In the genomic region with DNA sequence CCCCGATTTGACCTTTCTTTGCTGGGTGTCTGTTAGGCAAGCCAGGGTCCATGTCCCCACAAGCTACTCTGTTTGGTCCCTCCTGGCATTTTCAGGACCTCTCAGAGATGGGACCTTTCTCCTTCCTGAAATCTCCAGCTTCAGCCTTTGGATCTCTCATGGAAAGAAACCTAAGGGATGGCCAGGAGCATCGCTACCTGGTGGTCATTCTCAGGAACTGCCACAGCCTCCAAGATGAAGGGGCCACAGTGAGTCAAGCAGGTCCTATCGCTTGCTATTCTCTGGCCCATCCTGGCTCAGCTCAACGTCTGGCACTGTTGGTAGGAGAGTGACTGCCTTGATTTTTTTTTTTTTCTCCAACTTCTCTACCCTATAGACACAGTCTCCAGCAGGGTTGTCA, we compare ENCODE assay signal across 24 mouse cellular contexts.
DNase-seq lines count a peak whose midpoint lies in the region; ATAC-seq and TF ChIP-seq lines count a peak whose summit lies in the region.
"Had no signal": no experiment of that assay in that cellular context is flagged by ENCODE, and none has a peak within 500 bp of the region (broad histone marks: within the 10 kb centered on the region; RNA-seq: fewer than 3 reads in every experiment).

No protein-coding gene starts in this region.

- no peak for ATAC-seq in intestine, postnatal 0 days
- ATAC-seq in intestine, embryonic 15.5 days: no peak
- ATAC-seq in lung, embryonic 14.5 days (ENCODE audit: insufficient read depth): no peak
- no peak for ATAC-seq in neural tube, embryonic 15.5 days (ENCODE audit: low FRiP score)
- ATAC-seq: forebrain, embryonic 15.5 days had no signal

- WGBS in intestine, postnatal 0 days: 38% methylated on average over 4 of the region's 4 CpGs
- WGBS in intestine, embryonic 15.5 days: 46% methylated on average over 4 of the region's 4 CpGs
- WGBS in lung, embryonic 14.5 days: 37% methylated on average over 4 of the region's 4 CpGs
- 56% methylated on average over 4 of the region's 4 CpGs for WGBS in neural tube, embryonic 15.5 days

- no peak overlapping the region for H3K9ac ChIP-seq in intestine, postnatal 0 days (ENCODE audit: low read depth, low read length)
- no peak overlapping the region for H3K9ac ChIP-seq in intestine, embryonic 15.5 days
- no peak overlapping the region for H3K9ac ChIP-seq in lung, embryonic 14.5 days
- no peak overlapping the region for H3K9ac ChIP-seq in neural tube, embryonic 15.5 days (replicated peaks)
- H3K9ac ChIP-seq: embryonic facial prominence, embryonic 15.5 days; forebrain, embryonic 15.5 days; neural tube, embryonic 13.5 days had no signal

- no peak overlapping the region for H3K27ac ChIP-seq in intestine, postnatal 0 days (ENCODE audit: low read depth, low read length)
- no peak overlapping the region for H3K27ac ChIP-seq in intestine, embryonic 15.5 days
- H3K27ac ChIP-seq in lung, embryonic 14.5 days (ENCODE audit: low read depth): no peak overlapping the region
- H3K27ac ChIP-seq in neural tube, embryonic 15.5 days (replicated peaks): no peak overlapping the region
- H3K27ac ChIP-seq: embryonic facial prominence, embryonic 15.5 days; forebrain, embryonic 15.5 days; neural tube, embryonic 13.5 days had no signal

- TF ChIP-seq CTCF in intestine, postnatal 0 days (IDR thresholded peaks at IDR 0.05; ENCODE audit: low read depth): peak; percentile 43
- TF ChIP-seq CTCF in lung, embryonic 14.5 days (IDR thresholded peaks at IDR 0.05; ENCODE audit: low read depth): peak; percentile 31

- no peaks in the 10 kb centered on the region for H3K9me3 ChIP-seq in intestine, postnatal 0 days (ENCODE audit: control insufficient read depth)
- no peaks in the 10 kb centered on the region for H3K9me3 ChIP-seq in intestine, embryonic 15.5 days
- H3K9me3 ChIP-seq in lung, embryonic 14.5 days (ENCODE audit: low read depth, low read length): no peaks in the 10 kb centered on the region
- H3K9me3 ChIP-seq in neural tube, embryonic 15.5 days (replicated peaks): no peaks in the 10 kb centered on the region
- H3K9me3 ChIP-seq: embryonic facial prominence, embryonic 15.5 days; forebrain, embryonic 15.5 days; megakaryocyte, embryonic 14.5 days; neural tube, embryonic 13.5 days had no signal

- peak; percentile 6 for DNase-seq in lung, embryonic 14.5 days
- DNase-seq in lung, postnatal 10 days: no peak
- DNase-seq in R1 (ENCODE audit: low read depth, low spot score): peak; percentile 25
- no peak for DNase-seq in frontal cortex, postnatal 25 days (ENCODE audit: low spot score in 2 of 2)
- DNase-seq: adrenal gland, adult 2 months; cerebellum, adult 18-20 months; cerebellum, postnatal 14 days; gastrocnemius, postnatal 14 days; heart, postnatal 10 days; kidney, adult 2 months; kidney, postnatal 10 days; layer of hippocampus, postnatal 36 days; lung, postnatal 36 days; midbrain, embryonic 14.5 days; thymus, postnatal 14 days had no signal

- H3K36me3 ChIP-seq in intestine, postnatal 0 days (ENCODE audit: control insufficient read depth, insufficient read depth): no peaks in the 10 kb centered on the region
- H3K36me3 ChIP-seq in intestine, embryonic 15.5 days: no peaks in the 10 kb centered on the region
- no peaks in the 10 kb centered on the region for H3K36me3 ChIP-seq in lung, embryonic 14.5 days (ENCODE audit: insufficient read depth)
- H3K36me3 ChIP-seq in neural tube, embryonic 15.5 days: no peaks in the 10 kb centered on the region
- H3K36me3 ChIP-seq: embryonic facial prominence, embryonic 15.5 days; forebrain, embryonic 15.5 days; neural tube, embryonic 13.5 days had no signal

- H3K4me3 ChIP-seq in intestine, postnatal 0 days (ENCODE audit: low read depth, low read length): no peak overlapping the region
- no peak overlapping the region for H3K4me3 ChIP-seq in intestine, embryonic 15.5 days (replicated peaks)
- no peak overlapping the region for H3K4me3 ChIP-seq in lung, embryonic 14.5 days (ENCODE audit: low read depth, low read length)
- H3K4me3 ChIP-seq in neural tube, embryonic 15.5 days (replicated peaks): no peak overlapping the region
- H3K4me3 ChIP-seq: embryonic facial prominence, embryonic 15.5 days; forebrain, embryonic 15.5 days; megakaryocyte, embryonic 14.5 days; myocyte; neural tube, embryonic 13.5 days had no signal

- H3K4me2 ChIP-seq in intestine, postnatal 0 days (replicated peaks; ENCODE audit: low read depth): no peak overlapping the region
- H3K4me2 ChIP-seq in intestine, embryonic 15.5 days (replicated peaks): no peak overlapping the region
- no peak overlapping the region for H3K4me2 ChIP-seq in lung, embryonic 14.5 days
- no peak overlapping the region for H3K4me2 ChIP-seq in neural tube, embryonic 15.5 days
- H3K4me2 ChIP-seq: embryonic facial prominence, embryonic 15.5 days; forebrain, embryonic 15.5 days; heart, embryonic 11.5 days; neural tube, embryonic 13.5 days had no signal

- no peaks in the 10 kb centered on the region for H3K27me3 ChIP-seq in intestine, postnatal 0 days (replicated peaks; ENCODE audit: control insufficient read depth, insufficient read depth, low read length)
- H3K27me3 ChIP-seq in intestine, embryonic 15.5 days (replicated peaks): no peaks in the 10 kb centered on the region
- H3K27me3 ChIP-seq in lung, embryonic 14.5 days (ENCODE audit: insufficient read depth, low read length): no peaks in the 10 kb centered on the region
- no peaks in the 10 kb centered on the region for H3K27me3 ChIP-seq in neural tube, embryonic 15.5 days (replicated peaks)
- H3K27me3 ChIP-seq: embryonic facial prominence, embryonic 15.5 days; forebrain, embryonic 15.5 days; megakaryocyte, embryonic 14.5 days; neural tube, embryonic 13.5 days had no signal

- H3K4me1 ChIP-seq in intestine, postnatal 0 days (replicated peaks; ENCODE audit: control insufficient read depth, insufficient read depth, low read length): no peaks in the 10 kb centered on the region
- H3K4me1 ChIP-seq in intestine, embryonic 15.5 days (replicated peaks): no peaks in the 10 kb centered on the region
- no peaks in the 10 kb centered on the region for H3K4me1 ChIP-seq in lung, embryonic 14.5 days (ENCODE audit: insufficient read depth)
- H3K4me1 ChIP-seq in neural tube, embryonic 15.5 days: no peaks in the 10 kb centered on the region
- H3K4me1 ChIP-seq: embryonic facial prominence, embryonic 15.5 days; forebrain, embryonic 15.5 days; megakaryocyte, embryonic 14.5 days; neural tube, embryonic 13.5 days had no signal

Comparison
In these comparisons a context has a peak if more than half of its experiments do, and no peak if none do; other contexts are left out.
1. DNase-seq: peak in lung, embryonic 14.5 days (single experiment) and R1 (single experiment); none in lung, postnatal 10 days (single experiment) and frontal cortex, postnatal 25 days (0 of 2).